Mouse (Mus musculus) kidney, postnatal 0 days (tissue): ENCODE measurements around the gene Mrrf. TPM values are rescaled to one million over a fixed set of nuclear protein-coding genes. Genes with fewer than 3 reads are reported as not detected.
A peak's percentile ranks its signal among the peaks of the same experiment; 100 is the strongest.

Experiments used
- ATAC-seq: fragments of 200-750 bp; cut with Nextera tagmentation; replicated peaks from 2 replicates; pipeline ENCODE4 v1.8.0; 2017; ENCODE audit warnings: low read depth, moderate number of reproducible peaks, moderate TSS enrichment, moderate library complexity; ENCODE audit not compliant: low FRiP score
- DNase-seq: peaks from one replicate; pipeline ENCODE4 v3.0.0-alpha.2; 2016; ENCODE audit warnings: low spot score
- H3K27ac ChIP-seq: fragments of 300-500 bp; sonication (generic); 2 replicates; pipeline ENCODE4 v1.5.1; 2014; ENCODE audit warnings: mild to moderate bottlenecking
- H3K27me3 ChIP-seq: fragments of 300-500 bp; sonication (generic); 2 replicates; pipeline ENCODE4 v1.6.1; 2014; ENCODE audit warnings: low read length, mixed read lengths; ENCODE audit not compliant: insufficient read depth
- H3K36me3 ChIP-seq: fragments of 300-500 bp; sonication (generic); 2 replicates; pipeline ENCODE4 v1.6.1; 2014; ENCODE audit warnings: low read length, mixed read lengths; ENCODE audit not compliant: insufficient read depth
- H3K4me1 ChIP-seq: fragments of 300-500 bp; sonication (generic); replicated peaks from 2 replicates; pipeline ENCODE4 v1.6.1; 2014; ENCODE audit warnings: antibody characterized with exemption, low read length, mixed read lengths; ENCODE audit not compliant: insufficient read depth
- H3K4me2 ChIP-seq: fragments of 300-500 bp; sonication (generic); 2 replicates; pipeline ENCODE4 v1.6.1; 2014; ENCODE audit warnings: mild to moderate bottlenecking, low read length, moderate library complexity, mixed read lengths
- H3K4me3 ChIP-seq: fragments of 300-500 bp; sonication (generic); replicated peaks from 2 replicates; pipeline ENCODE4 v1.5.1; 2014; ENCODE audit warnings: low read depth, low read length
- H3K9ac ChIP-seq: fragments of 300-500 bp; sonication (generic); 2 replicates; pipeline ENCODE4 v1.6.1; 2014; ENCODE audit warnings: low read depth, low read length
- H3K9me3 ChIP-seq: fragments of 300-500 bp; sonication (generic); replicated peaks from 2 replicates; pipeline ENCODE4 v1.6.1; 2016; ENCODE audit warnings: low read length, inconsistent platforms, mixed read lengths
- CTCF ChIP-seq: IDR thresholded peaks from 2 replicates; pipeline ENCODE4 v1.5.1; 2016; ENCODE audit warnings: antibody characterized with exemption, low read depth, mild to moderate bottlenecking, moderate library complexity
- WGBS: fragments of 180-500 bp; shearing (Covaris S2); extraction: QIAGEN DNeasy Blood & Tissue Kit; methylation state at CpG from one replicate; pipeline ENCODE4 v1.1.7; 2014; 5-methylcytosine and 5-hydroxymethylcytosine counted together
- polyA plus RNA-seq: library from polyadenylated mRNA; unstranded; fragments of >200 nt; fragmentation: Nextera tagmentation; extraction: Ambion mirVana; gene quantifications from 2 replicates; pipeline ENCODE4 v1.2.1, GENCODE M21; 2015

Gene Mrrf
- polyA plus RNA-seq, 1 experiment from 2014 or later = 25.4 TPM

DNA sequence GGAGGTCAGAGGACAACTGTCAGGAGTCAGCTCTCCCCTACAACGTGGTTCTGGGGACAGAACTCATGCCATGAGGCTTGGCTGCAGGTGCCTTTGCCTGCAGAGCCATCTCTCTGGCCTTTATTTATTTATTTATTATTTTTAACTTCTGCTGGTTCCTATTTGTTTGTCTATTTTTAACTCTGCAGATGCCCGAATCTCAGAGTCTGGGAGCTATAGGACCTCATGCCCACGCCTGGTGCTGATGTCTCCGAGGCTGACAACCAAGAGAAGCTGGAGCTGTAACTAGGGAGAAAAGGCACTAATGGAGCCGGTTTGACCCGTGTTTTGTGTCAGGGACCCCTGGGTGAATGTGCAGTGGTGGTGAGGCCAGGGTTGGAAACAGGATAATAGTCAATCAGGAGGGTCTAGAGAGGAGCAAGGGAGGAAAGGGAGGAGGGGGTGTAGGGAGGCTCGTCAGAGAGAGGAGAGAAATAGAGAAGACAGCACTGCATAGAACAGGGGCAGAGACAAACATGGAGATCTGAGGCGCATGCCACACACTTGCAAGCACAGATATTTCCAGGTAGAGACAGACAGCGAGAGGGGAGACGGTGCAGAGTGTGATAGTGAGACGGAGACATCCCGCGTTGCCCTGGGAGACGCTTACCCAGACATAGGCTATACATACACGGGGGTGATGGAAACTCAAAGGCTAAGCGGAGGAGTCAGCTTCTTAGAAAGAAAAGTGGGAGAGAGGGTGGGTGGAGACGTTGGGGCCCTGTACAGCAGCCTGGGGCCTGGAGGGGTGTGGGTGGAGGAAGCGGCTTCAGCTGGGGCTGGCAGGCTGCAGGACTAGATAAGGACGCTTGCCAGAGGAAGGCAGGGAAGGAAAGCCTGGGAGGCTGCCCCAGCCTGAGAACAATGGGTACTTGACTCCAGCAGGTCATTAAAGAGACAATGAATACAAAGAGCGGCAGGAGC, 62.0 kb downstream of the Mrrf start:
- Histone ChIP-seq H3K9ac (no peak overlapping the region), H3K4me2 (no peak overlapping the region), H3K4me1 (peaks cover 8% of the 10 kb centered on the region), H3K36me3 (no peaks in the 10 kb centered on the region), H3K27me3 (peaks cover 18% of the 10 kb centered on the region; the same call in 1 of the 2 replicates), H3K27ac (no peak overlapping the region), H3K9me3 (no peaks in the 10 kb centered on the region), H3K4me3 (no peak overlapping the region)
- WGBS = 20% methylated on average over 20 of the region's 20 CpGs
- ATAC-seq (no peak), DNase-seq (peak; percentile 51)
- TF ChIP-seq CTCF = no peak

DNA sequence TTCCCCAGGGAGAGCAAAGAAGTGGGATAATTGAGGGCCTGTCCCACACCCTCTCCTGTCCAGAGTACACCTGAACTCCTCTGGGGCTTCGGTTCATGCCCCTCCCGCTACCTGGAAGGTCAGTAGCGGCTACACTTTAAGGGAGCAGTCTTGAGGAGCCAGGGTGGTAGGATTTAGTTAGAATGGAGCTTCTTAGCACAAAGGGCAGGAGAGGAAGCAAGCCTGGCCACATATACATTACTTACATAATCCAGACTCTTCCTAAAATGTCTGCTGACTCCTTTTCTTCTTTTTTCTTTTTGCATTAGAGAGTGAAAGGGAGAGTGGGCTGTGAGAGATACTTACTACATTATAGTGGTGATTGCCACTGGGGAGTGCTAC, 62.7 kb downstream of the Mrrf start:
- ATAC-seq (no peak), DNase-seq (no peak)
- WGBS = 28% methylated on average over 3 of the region's 3 CpGs
- H3K27ac ChIP-seq = no peak overlapping the region
- H3K27me3 ChIP-seq = peaks cover 20% of the 10 kb centered on the region; the same call in 1 of the 2 replicates
- H3K4me2 ChIP-seq = no peak overlapping the region
- H3K4me3 ChIP-seq = no peak overlapping the region
- H3K36me3 ChIP-seq = no peaks in the 10 kb centered on the region
- TF ChIP-seq CTCF = no peak
- H3K9ac ChIP-seq = no peak overlapping the region
- no peaks in the 10 kb centered on the region for H3K9me3 ChIP-seq
- H3K4me1 ChIP-seq = peaks cover 8% of the 10 kb centered on the region

DNA sequence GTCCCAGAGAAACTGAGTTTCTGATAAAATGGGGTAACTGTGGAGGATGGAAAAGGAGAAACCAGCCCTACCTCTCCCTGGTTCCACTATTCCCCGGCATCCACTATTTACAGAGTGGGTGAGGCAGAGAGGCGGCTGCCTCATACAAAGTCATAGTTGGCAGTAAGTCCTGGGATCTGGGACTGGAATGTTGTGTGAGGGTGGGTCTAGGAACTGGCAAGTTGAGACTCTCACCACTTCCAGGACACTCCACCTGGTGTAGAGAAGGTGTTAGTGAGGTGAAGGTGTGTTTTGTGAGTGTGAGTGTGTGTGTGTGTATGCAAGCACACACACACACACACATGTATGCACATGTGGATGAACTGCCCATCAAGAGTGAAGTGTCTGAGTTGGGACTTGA, 64.6 kb downstream of the Mrrf start:
- no peak for TF ChIP-seq CTCF
- no peak for DNase-seq
- 83% methylated on average over 2 of the region's 2 CpGs for whole genome bisulfite sequencing
- Histone ChIP-seq H3K4me1 (peaks cover 8% of the 10 kb centered on the region), H3K36me3 (no peaks in the 10 kb centered on the region), H3K4me2 (no peak overlapping the region), H3K27me3 (peaks cover 22% of the 10 kb centered on the region; the same call in 1 of the 2 replicates), H3K27ac (no peak overlapping the region), H3K9me3 (no peaks in the 10 kb centered on the region), H3K4me3 (no peak overlapping the region), H3K9ac (no peak overlapping the region)
- ATAC-seq = no peak

DNA sequence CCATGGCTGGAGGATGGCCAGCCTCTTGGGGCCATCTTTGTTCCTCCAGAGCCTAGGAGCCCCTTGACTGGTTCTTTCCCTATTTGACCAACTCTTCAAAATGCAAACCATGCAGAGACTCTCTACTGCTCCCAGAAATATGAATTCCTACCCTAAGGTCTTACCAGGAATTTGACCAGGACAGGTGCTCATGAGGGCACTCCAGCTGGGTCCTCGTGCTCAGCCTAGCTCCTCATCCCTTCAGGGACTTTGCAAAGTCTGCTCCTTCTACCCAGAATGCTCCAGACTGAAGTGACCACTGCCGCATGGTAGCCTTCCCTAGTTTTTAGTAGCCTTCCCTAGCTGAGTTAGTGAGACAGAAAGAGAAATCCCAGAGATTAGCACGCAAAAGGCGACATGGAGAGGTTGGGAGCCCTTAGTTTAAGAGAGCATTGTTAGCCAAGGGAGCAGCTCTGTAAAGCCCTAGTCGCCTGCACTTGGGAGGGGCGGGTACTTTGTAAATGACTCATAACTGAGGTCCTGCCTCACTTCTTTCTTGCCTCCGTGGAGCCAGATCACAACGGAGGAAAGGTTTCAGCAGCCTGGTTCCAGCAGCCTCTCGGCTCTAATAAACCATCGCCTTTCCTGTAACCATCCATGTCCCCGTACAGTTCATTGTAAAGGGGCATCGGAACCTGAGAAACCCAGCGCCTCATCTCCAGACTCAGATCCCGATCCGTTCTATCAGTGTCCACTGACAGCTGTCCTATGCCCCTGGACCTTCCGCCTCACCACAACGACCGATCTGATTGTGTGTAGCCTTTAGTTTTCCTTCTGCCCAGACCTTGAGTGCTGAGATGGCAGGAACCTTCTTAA, 65.8 kb downstream of the Mrrf start:
- Histone ChIP-seq H3K4me2 (peak overlapping the region; percentile 82), H3K4me3 (no peak overlapping the region; the same call in 1 of the 2 replicates), H3K36me3 (no peaks in the 10 kb centered on the region), H3K9ac (no peak overlapping the region), H3K9me3 (no peaks in the 10 kb centered on the region), H3K27me3 (peaks cover 22% of the 10 kb centered on the region; the same call in 1 of the 2 replicates), H3K27ac (no peak overlapping the region), H3K4me1 (peaks cover 8% of the 10 kb centered on the region)
- no peak for TF ChIP-seq CTCF
- WGBS = 26% methylated on average over 18 of the region's 18 CpGs
- DNase-seq (no peak), ATAC-seq (no peak)

GRCm38 (mm10) chr2:36202611-36202880, 66.4 kb downstream of the Mrrf start:
- Histone ChIP-seq H3K27ac (no peak overlapping the region), H3K4me1 (peaks cover 8% of the 10 kb centered on the region), H3K36me3 (no peaks in the 10 kb centered on the region), H3K9me3 (no peaks in the 10 kb centered on the region), H3K4me2 (peak overlapping the region; percentile 82), H3K27me3 (peaks cover 22% of the 10 kb centered on the region; the same call in 1 of the 2 replicates), H3K4me3 (peak overlapping the region; percentile 33), H3K9ac (no peak overlapping the region)
- DNase-seq (no peak), ATAC-seq (no peak)
- no peak for TF ChIP-seq CTCF
- WGBS = 19% methylated on average over 5 of the region's 5 CpGs
